ENCODE assay signal across 8 mouse cellular contexts in the genomic region with DNA sequence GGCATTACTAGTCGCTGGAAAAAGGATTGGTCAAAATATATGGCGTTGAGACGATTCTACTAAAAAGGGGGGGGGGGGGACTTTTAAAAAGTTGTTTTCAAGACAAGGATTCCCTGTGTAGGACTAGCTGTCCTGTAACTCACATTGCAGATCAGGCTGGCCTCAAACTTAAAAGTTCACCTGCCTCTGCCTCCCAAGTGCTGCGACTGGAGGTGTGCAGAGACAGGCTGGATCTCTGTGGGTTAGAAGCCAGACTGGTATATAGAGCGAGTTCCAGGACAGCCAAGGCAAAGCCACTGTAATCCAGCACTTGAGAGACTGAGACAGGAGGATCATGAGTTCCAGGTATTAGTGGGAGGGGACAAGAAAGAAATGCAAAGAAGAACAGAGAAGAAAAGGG. TPM values are rescaled to one million over a fixed set of nuclear protein-coding genes. Genes with fewer than 3 reads are reported as not detected.
DNase-seq lines count a peak whose midpoint lies in the region; ATAC-seq lines count a peak whose summit lies in the region.

No protein-coding gene starts in this region.

- peaks cover 9% of the 10 kb centered on the region; the same call in 1 of the 2 replicates for H3K27me3 ChIP-seq in kidney, embryonic 15.5 days
- H3K27me3 ChIP-seq in intestine, embryonic 14.5 days (replicated peaks; ENCODE audit: control insufficient read depth, insufficient read depth, low read length), result no peaks in the 10 kb centered on the region
- H3K27me3 ChIP-seq in neural tube, embryonic 12.5 days (replicated peaks), result no peaks in the 10 kb centered on the region

- H3K4me1 ChIP-seq in kidney, embryonic 15.5 days, result peaks cover 20% of the 10 kb centered on the region
- peaks cover 15% of the 10 kb centered on the region for H3K4me1 ChIP-seq in intestine, embryonic 14.5 days (replicated peaks; ENCODE audit: control insufficient read depth, insufficient read depth, low read length)
- peaks cover 16% of the 10 kb centered on the region for H3K4me1 ChIP-seq in neural tube, embryonic 12.5 days

- 0 out of 2 replicates have a peak, but pooled peaks have one; percentile 8 for ATAC-seq in kidney, embryonic 15.5 days (replicated peaks; ENCODE audit: low FRiP score)
- ATAC-seq in intestine, embryonic 14.5 days (replicated peaks; ENCODE audit: low FRiP score, low TSS enrichment, low read depth), result no peak
- peak; percentile 39 for ATAC-seq in neural tube, embryonic 12.5 days (ENCODE audit: low FRiP score, low read depth)

- no peak for DNase-seq in kidney, adult 9 months
- peak; percentile 6 for DNase-seq in cerebellum, postnatal 36 days
- DNase-seq in intestine, embryonic 14.5 days (ENCODE audit: low spot score), result no peak
- no peak for DNase-seq in c-Kit-positive CD71-positive TER-119-positive erythroid progenitor cells, embryonic 14.5 days (ENCODE audit: low spot score)
- no peak for DNase-seq in adrenal gland, adult 2 months
- DNase-seq in lung, postnatal 10 days, result no peak

- no peaks in the 10 kb centered on the region for H3K9me3 ChIP-seq in kidney, embryonic 15.5 days (replicated peaks)
- H3K9me3 ChIP-seq in intestine, embryonic 14.5 days (ENCODE audit: control insufficient read depth, low read length), result no peaks in the 10 kb centered on the region
- no peaks in the 10 kb centered on the region for H3K9me3 ChIP-seq in neural tube, embryonic 12.5 days

- H3K4me3 ChIP-seq in kidney, embryonic 15.5 days (replicated peaks), result peak overlapping the region; percentile 95
- peak overlapping the region; percentile 62 for H3K4me3 ChIP-seq in intestine, embryonic 14.5 days (ENCODE audit: low read depth, low read length)
- H3K4me3 ChIP-seq in neural tube, embryonic 12.5 days, result peak overlapping the region; percentile 71

- no peak overlapping the region for H3K27ac ChIP-seq in kidney, embryonic 15.5 days
- peak overlapping the region; percentile 70; the same call in 1 of the 2 replicates for H3K27ac ChIP-seq in intestine, embryonic 14.5 days (ENCODE audit: low read depth)
- H3K27ac ChIP-seq in neural tube, embryonic 12.5 days, result no peak overlapping the region

- WGBS in kidney, embryonic 15.5 days, result 25% methylated on average over 5 of the region's 5 CpGs
- 21% methylated on average over 5 of the region's 5 CpGs for WGBS in intestine, embryonic 14.5 days
- WGBS in neural tube, embryonic 12.5 days, result 25% methylated on average over 5 of the region's 5 CpGs

- peak overlapping the region; percentile 75 for H3K4me2 ChIP-seq in kidney, embryonic 15.5 days
- H3K4me2 ChIP-seq in intestine, embryonic 14.5 days (ENCODE audit: low read length), result peak overlapping the region; percentile 61
- H3K4me2 ChIP-seq in neural tube, embryonic 12.5 days (replicated peaks), result peak overlapping the region; percentile 82

- peak overlapping the region; percentile 89; the same call in 1 of the 2 replicates for H3K9ac ChIP-seq in kidney, embryonic 15.5 days
- H3K9ac ChIP-seq in intestine, embryonic 14.5 days (ENCODE audit: low read length), result peak overlapping the region; percentile 54
- peak overlapping the region; percentile 51 for H3K9ac ChIP-seq in neural tube, embryonic 12.5 days

- no peaks in the 10 kb centered on the region for H3K36me3 ChIP-seq in kidney, embryonic 15.5 days
- no peaks in the 10 kb centered on the region; the same call in 1 of the 2 replicates for H3K36me3 ChIP-seq in intestine, embryonic 14.5 days (ENCODE audit: control insufficient read depth, insufficient read depth, low read length)
- no peaks in the 10 kb centered on the region for H3K36me3 ChIP-seq in neural tube, embryonic 12.5 days

RNA-seq across cellular contexts. Expression of gene Rlf, which starts 0.6 kb away (rescaled TPM):
- 25.7 and 26.3 TPM in 2 replicates for polyA plus RNA-seq in kidney, embryonic 15.5 days (2015; fragmentation: Nextera tagmentation; extraction: Ambion mirVana)
- 20.7 and 22.7 TPM in 2 replicates for polyA plus RNA-seq in intestine, embryonic 14.5 days (2014; fragmentation: Nextera tagmentation; extraction: Ambion mirVana)
- polyA plus RNA-seq in neural tube, embryonic 12.5 days (2016; fragmentation: Nextera tagmentation; extraction: Ambion mirVana), result 34.4 and 34.8 TPM in 2 replicates
- total RNA-seq in adrenal gland, adult 2 months (2021), result 10 to 100 TPM; 11.7 to 16.1 TPM
- 0.88 and 1.1 TPM in 2 replicates for polyA plus RNA-seq in adrenal gland, adult 2 months (2012; rRNA removed)

Comparison
In these comparisons a context has a peak if more than half of its experiments do, and no peak if none do; other contexts are left out.
1. DNase-seq: peak in cerebellum, postnatal 36 days (2 of 2); none in kidney, adult 9 months (single experiment), intestine, embryonic 14.5 days (single experiment), c-Kit-positive CD71-positive TER-119-positive erythroid progenitor cells, embryonic 14.5 days (single experiment), adrenal gland, adult 2 months (single experiment) and lung, postnatal 10 days (single experiment).
2. RNA of gene Rlf, which starts 0.6 kb away (polyA plus RNA-seq): 34.4 to 34.8 TPM in neural tube, embryonic 12.5 days, 25.7 to 26.3 TPM in kidney, embryonic 15.5 days and 20.7 to 22.7 TPM in intestine, embryonic 14.5 days; 0.88 to 1.1 TPM in adrenal gland, adult 2 months; every median in the first group is over 10 times any median in the second.
3. Peak in every context shown above with its lines, with median percentiles within 50 percentile points of each other: H3K4me2 ChIP-seq, H3K4me3 ChIP-seq and H3K9ac ChIP-seq.